Mouse (Mus musculus) granulocyte monocyte progenitor cell, adult 5-6 weeks (primary cell): ENCODE measurements around the gene Gfpt1. TPM values are rescaled to one million over a fixed set of nuclear protein-coding genes. Genes with fewer than 3 reads are reported as not detected.
"Not testable (repeated sequence)": the region's sequence is repeated elsewhere in the genome, so short reads cannot be mapped to it uniquely, and the experiment has no call there.

ENCODE experiments used
- ATAC-seq: replicated peaks from 2 replicates; pipeline ENCODE4 v1.8.0; 2016; ENCODE audit warnings: mild to moderate bottlenecking, moderate TSS enrichment, inconsistent platforms; ENCODE audit not compliant: poor library complexity, severe bottlenecking
- total RNA-seq, 2 experiments: library from RNA; stranded (forward) in 1 of 2; stranded (reverse) in 1 of 2; fragments of 200-712, 200-1000 nt in 1 of 2; fragments of >200 nt in 1 of 2; fragmentation: Nextera tagmentation in 1 of 2; gene quantifications; 2 replicates each; pipeline ENCODE4 v1.2.3; 2014 to 2017

Gene Gfpt1
- total RNA-seq (2014; fragmentation: Nextera tagmentation): 17.9 and 23.4 TPM in 2 replicates
- 22.4 and 26.8 TPM in 2 replicates for total RNA-seq (2017)

DNA sequence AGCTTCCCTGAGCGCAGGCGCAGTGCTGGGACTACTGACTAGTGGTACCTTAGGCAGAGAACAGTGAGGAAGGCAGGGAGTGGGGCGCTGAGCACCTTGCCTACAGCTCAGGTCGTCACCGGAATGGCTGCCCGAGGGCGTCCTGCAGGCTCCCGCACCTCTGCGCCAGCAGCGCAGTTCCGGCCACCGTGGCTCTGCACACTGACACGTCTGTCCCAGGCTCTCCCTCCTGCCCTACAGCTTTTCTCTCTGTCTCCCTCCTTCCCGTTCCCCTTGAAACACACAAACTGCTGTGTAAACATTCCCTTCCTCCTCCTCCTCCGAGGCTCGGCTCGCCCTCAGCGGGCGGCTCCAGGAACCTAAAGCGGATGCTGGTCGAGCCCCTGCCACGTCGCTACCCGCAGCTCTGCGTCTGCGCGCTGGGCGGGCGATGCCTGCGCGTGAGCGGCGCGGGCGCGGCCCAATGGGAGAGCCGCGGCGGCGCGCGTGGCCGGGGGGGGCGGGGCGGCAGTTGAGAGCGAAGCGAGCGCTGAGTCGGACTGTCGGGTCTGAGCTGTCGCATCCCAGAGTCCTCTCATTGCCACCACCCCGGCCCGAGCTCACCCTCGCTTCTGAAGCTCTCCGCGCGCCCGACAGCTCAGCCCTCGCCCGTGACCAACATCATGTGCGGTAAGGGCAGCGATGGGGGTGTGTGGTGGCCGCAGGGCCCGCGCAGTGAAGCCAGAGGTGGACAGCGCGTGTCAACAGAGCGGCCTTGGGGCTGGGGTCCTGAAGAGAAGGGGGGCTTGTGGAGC is at the start of gene Gfpt1:
TSS of gene Gfpt1 (plus strand) at position 510 of the 794 bp plus-strand sequence.
- peak; percentile 92 for ATAC-seq

DNA sequence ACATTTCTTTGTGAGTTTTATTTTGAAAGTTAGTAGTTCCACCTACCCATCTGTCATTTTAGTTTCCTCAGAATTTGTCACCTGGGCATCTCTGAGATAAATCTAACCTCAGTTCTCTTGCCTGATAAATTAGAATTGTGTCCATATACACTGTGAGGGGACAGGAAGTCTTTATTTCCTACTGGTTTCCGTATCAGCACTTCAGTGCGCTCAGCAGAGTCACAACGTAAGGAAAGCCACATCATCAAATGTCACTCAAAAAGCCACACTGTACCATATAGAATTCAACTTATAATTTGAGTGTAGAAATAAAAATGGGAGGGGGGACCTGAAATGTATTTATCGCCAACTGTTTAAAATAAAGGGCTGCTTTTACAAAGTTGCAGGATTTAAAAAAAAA is 48.4 kb upstream of the Gfpt1 start:
- ATAC-seq: no peak; the same call in 1 of the 2 replicates

DNA sequence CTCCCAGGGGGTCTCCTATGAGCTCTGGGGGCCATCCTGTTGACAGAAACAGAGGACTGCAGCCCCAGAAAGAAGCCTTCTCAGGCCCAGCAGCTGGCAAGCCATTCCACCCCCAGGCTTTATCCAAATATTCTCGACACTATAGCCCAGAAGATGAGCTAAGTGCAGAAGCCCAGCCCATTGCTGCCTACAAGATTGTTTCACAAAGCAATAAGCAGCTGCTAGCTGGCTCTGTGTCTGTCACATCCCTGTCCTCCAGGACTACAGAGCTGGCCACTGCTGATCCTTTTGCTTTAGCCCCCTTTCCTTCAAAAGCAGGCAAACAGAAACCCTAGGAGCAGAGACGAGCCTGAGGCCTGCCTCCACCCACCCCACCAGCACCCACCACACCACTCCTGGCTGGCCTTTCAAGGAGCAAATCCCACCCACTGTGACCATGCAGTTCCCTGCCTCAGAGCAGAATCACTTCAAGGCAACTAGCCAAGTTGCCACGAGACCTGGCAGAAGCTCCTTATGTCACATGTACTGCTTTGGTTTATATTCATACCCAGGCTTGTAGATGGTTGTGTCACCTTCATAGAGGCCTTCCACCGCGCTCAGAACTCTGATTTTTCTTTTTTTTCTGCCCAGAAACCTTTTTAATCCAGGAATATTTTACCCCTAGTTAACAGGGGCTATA is 45.9 kb upstream of the Gfpt1 start:
- no peak for ATAC-seq

DNA sequence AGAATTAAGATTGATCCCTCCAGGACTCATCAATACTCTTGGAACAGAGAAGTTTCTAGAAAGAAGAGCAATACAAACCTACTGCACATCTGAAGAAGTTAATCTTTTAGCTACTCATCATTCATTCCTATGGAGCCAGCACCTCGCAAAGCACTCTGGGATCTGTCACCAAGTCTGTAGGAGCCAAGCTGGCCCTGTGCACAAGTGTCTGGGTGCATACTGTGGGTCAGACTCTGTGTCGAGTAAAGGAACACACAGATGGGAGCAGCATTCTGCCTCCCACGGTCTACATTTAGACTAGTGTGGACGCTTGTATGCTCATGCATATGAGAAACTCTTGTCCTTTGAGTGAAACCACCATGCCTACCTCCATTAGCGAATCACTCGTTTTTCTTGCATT is 45.3 kb upstream of the Gfpt1 start:
- ATAC-seq: no peak

DNA sequence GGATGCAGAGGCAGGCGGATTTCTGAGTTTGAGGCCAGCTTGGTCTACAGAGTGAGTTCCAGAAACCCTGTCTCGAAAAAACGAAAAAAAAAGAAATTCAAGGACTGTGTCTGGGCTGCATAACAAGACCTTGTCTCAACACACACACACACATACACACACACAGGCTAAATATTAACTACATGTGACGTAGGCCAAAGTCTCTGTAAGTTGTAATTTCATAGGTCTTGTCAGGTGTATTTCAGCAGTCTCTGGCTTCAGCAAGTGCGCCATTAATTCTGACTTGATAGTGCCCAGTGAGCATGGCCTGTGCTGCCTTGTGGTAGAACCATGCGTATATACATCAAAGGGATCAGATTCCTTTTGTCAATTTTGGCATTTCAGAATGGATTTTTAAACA is 40.7 kb upstream of the Gfpt1 start:
- no peak for ATAC-seq

DNA sequence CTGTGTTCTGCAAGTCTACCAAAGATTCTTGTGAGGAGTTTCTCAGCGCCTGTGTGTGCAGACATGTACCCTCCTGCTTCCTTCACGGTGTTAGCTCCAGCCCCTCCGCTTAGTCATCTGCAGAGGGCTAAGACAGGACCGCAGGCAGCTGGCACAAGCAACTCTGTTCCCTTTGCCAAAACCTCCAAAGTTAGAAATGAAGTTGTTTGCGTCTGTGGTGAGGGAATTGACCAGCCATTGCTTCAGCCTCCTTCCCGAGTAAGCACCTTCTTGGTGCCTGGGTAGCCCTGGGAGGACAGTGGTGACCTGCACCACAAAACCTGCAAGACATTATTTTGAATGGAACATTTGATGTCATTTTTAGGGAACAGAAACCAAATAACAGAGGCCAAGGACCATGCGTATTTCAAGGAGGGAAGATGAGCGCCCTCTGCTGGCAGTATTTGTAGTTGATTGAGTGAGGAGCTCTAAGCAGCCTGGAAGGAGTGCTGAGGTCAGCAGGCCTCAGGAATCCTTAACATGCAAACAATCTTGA is 40.1 kb upstream of the Gfpt1 start:
- ATAC-seq: peak; percentile 96

DNA sequence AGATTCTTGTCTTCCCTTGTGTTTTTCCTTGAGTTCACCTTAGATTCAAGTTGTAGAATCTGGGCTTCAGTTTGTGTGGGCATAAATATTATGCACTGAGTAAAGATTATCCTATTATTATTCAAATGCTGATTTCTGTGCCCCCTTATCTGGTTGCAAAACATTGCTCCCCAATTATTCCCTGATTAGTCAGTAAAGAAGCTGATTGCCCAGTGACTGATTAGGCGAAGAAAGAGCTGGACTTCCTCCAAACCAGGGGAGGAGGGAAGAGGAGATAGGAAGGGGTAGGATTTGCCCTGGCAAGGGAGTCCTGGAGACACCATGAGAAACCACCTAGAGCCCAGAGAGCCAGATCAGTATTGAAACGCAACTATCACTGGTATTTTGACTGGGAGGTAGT is 38.5 kb upstream of the Gfpt1 start:
- no peak for ATAC-seq

DNA sequence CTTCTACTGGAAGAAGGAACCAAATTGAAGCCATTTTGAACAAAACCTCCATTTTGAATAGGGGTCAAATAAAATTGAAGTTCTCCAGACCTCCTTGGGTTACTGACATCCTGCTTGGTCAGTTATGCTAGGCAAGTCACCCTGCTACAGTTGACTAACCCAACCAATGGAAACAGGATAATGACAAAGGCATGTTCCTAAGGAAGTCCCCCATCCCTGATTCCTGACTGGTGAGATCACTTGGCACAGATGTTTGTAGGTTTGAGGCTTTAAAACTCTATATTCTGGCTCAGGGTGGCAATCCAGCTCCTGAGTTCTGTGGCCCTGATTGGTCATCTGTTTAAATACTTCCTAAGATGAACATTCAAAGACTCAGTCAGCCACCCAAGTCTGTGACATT is 37.1 kb upstream of the Gfpt1 start:
- ATAC-seq: no peak

DNA sequence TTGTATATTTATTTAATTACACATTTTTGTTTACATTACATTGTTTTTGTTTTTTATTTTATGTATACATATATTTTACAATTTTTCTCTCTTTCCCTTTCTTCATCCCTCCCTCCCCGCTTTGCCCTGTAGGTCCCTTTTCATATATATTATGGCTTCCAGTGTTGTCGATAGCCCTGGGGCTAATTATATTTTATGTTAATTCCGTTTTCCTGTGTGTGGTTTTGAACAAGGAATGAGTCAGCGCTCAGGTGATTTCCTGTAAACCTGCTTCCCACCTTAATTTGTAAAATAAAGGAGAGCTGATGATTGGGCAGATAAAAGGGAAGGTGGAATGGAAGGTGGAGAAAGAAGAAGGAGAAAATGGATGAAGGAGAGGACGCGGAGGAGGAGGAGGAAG is 33.8 kb upstream of the Gfpt1 start, which contains the start of gene Nfu1:
TSS of gene Nfu1 (plus strand) at position 350 of the 400 bp plus-strand sequence.
- no peak for ATAC-seq

DNA sequence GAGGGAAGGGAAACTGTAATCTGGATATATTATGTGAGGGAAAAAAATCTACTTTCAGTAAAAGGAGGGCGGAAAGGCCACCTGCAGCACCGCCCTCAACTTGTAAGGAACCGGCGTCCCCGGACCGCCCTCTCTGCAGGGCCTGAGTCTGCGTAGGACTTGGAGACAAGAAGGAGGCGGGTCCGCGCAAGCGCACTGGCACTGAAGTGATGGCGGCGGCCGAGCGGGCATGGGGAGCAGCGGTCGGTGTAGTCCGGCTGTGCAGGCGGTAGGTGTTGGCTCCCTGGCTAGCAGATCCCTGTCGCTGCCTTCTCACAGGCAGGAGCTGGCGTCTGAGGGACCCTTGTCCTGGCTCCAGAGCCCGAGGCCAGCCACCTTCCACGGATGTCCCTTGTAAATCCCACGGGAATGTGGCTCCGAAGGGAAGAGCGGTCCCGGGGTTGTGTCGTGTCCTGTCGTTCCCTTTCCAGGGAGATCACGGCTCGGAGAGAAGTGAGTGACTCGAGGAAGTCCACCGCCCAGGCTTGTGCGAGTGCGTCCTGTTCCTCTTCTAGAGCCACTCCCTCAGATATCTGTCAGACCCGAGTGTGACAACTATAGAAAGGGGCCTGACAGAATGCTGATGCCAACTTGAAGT is 32.8 kb upstream of the Gfpt1 start:
- ATAC-seq: peak; percentile 96

DNA sequence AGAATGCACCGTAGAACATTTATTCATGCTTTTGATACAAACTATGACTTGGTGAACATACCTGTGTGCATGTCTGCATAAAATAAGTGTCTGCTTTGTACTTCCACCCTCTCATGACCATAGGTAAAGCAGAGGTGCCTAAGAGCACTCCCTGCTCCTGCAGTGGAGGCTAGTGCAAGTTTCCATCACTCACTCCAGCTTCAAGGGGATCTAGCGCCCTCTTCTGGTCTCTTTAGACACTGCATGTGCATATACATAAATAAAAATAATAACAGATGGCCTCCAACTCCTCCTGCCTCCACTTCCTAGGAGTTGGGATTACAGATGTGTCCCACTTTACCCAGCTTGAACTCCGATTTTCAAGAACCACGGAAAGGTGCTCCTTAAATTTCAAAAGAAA is 25.7 kb upstream of the Gfpt1 start:
- ATAC-seq: peak; percentile 53

DNA sequence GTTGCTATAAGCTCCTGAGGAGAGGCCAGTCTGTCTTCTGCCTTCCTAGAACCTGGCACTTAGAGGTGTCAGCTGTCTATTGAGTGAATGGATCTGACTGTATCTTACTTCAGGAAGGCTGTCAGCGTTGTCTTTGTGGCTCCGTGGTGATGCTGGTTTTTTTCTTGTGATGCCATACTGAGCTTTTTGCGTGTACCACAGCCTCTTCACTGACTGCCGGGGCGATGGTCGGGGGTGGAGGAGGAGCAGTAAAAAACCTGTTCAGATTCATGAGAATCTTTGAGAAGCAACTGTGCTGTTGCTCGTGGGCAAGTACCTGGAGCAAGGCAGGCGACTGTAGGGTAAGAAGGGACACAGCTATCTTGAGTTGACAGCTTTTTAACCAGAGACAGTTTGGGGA is 23.8 kb upstream of the Gfpt1 start:
- no peak for ATAC-seq

DNA sequence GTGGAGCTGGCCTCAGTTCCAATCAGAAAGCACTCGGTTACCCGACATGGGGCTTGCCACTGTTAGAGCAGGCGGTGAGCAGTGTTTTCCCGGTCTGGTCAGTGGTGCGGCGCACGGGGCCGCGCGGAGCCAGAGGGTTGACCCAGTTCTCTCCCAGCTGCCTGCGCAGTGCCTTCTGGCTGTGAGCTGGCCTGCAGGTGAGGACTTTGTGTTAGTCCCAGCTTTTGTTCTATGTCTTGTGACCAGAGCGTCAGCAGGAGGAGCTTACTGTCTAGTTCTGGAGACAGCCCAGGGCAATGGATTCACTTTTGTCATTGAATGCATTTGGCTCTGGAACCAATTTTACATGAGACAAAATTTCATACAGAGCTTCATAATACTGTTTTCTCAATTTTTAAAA is 20.9 kb upstream of the Gfpt1 start:
- no peak for ATAC-seq

DNA sequence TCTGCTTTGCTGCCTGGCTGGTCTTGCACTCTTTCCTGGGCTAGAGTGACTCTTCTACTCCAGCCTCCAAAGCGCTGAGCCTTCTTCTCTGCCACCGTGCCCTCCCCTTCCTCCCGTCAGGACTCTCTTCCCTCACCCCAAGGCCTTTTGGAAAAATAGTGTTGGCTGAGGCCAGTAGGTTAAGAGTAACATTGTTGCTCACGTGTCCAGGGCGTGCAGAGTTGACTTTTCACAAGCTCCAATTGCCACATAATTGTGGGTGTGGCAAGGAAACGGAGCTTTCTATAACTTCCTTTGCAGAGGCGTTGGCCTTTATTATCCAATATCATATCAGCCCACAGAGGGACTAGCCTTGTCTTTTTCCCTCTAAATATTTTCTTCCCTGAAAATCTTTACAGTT is 15.7 kb upstream of the Gfpt1 start:
- ATAC-seq: peak; percentile 94

DNA sequence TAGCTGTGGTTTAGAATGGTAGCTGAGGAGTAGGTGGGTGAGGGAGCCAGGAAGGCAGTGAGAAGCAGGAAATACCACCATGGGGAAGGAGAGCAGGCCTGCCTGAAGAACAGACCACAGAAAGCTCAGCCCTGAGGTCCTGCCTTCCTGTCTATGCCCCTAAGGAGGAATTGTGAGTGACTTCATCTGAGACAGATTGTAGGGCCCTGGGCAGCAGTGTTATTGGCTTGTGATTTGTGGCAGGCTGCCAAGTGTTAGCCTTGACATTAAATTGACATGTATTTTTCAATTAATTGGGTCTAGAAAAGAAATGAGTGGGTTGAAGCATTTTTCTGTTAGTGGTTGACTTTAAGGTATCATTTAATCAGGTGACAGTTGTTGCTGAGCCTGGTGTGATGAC is 13.8 kb upstream of the Gfpt1 start:
- ATAC-seq: no peak

DNA sequence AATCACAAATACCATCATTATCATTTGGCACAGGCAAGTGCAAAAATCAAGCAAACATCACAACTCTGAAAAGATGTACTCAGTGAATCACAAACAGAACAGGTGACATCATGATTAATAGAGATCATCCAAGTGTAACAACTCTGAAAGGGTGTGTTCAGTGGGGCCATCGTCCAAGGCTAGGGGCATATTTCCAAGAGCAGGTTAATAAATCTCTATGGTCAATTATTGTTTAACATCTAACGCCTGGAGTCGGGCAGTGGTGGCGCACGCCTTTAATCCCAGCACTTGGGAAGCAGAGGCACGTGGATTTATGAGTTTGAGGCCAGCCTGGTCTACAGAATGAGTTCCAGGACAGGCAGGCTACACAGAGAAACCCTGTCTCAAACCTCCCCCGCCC is 11.3 kb upstream of the Gfpt1 start:
- ATAC-seq: not testable (repeated sequence)

DNA sequence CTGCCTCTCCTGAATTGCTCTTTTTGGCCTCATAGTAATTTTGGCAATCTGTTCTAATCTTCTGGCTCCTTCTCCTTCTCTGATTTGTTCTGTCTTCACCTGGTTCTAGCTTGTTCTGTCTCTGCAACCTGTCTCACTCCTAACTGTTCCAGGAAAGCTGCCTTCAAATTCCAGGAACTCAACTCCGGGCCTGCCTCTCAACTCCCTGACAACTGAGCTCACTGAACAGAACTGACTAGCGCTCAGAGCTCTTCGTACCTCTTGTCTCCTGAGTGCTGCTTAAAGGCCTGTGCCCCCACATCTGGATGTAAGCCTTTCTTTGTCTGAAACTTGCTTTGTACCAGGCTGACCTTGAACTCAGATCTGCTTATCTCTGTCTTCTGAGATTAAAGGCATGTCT is 10.2 kb upstream of the Gfpt1 start:
- ATAC-seq: no peak

DNA sequence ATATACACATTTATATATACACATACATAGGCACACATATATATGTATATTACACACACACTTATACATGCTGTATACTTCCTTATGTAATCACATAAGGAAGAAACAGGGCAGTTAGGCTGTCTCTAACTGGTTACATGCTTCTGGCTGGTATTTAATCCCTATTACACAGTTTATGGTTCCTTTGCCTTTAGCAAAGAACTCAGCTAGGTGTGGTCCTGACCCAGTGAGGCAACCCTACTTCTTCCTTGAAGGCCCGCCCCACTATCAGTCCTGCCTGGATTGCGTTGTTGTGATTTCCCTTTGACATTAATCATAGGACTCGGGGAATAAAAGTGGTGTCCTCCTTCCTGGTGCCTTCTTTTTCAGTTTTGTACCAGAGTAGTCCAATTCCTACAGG is 8.3 kb upstream of the Gfpt1 start:
- ATAC-seq: no peak

DNA sequence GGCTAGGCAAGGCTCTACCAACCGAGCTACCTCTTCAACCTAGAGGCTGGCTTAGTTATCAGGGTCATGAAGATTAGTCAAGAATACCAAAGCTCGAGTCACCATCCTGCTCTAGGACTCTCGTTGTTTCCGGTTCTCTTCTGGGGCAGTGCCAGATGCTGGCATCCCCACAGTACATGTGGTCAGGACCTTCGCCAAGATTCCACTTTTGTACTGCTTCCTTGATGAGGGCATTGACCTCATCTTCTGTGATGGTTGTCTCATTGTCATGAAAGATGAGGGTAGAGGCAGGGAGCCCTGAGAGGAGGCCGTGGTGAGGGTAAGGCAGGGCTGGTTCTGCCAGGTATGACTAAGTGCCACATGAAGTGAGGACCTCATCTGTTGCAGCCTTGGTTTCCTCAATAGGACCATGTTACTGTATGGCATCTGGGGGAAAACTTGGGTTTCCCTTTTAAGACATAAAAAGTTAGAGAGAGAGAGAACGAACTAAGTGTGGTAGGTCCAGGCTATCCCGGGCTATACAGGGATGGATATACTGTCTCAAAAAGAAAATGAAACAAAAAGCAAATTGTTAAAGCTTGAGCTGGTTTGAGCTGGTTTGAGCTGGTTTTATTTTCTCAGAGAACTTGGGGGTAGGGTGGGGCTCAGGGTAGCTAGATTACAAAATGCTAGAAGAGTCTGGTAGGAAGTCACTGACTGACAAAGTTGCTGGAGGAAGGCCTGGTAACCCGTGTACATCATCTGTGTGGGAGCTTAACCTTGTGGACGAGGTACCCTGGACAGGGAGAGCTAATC is 4.6 kb upstream of the Gfpt1 start:
- ATAC-seq: 0 out of 2 replicates have a peak, but pooled peaks have one; percentile 8

DNA sequence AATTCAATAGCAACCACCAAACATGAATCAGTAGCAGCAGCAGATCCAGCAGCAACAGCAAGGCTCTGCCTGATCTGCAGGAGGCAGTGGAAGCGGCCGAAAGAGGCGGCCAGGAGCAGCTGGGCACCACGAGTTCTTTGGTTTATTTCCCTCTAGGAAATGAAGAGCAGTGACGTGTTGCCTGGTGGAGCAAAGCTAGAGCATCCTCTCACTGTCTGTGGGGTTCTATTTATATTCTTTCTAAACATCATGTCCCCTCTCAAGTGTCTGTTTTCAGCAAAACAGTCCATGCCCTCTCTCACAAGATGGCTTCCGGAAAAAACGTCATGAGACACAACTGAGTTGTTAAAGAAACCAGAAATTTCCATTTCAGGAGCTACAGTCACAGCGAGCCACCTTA is 3.5 kb upstream of the Gfpt1 start:
- no peak for ATAC-seq
